26 mouse cellular contexts compared by ENCODE assay signal in genomic region chr11:98998776-98999175, GRCm38 (mm10). TPM values are rescaled to one million over a fixed set of nuclear protein-coding genes. Genes with fewer than 3 reads are reported as not detected.
DNase-seq lines count a peak whose midpoint lies in the region; ATAC-seq and TF ChIP-seq lines count a peak whose summit lies in the region.
"Had no signal": no experiment of that assay in that cellular context is flagged by ENCODE, and none has a peak within 500 bp of the region (broad histone marks: within the 10 kb centered on the region; RNA-seq: fewer than 3 reads in every experiment).

No protein-coding gene starts in this region.

- no peak overlapping the region for H3K9ac ChIP-seq in embryonic facial prominence, embryonic 14.5 days (ENCODE audit: low read depth, low read length)
- no peak overlapping the region for H3K9ac ChIP-seq in hindbrain, postnatal 0 days (replicated peaks; ENCODE audit: low read length)
- no peak overlapping the region for H3K9ac ChIP-seq in hindbrain, embryonic 11.5 days (ENCODE audit: low read depth, low read length)
- no peak overlapping the region for H3K9ac ChIP-seq in lung, postnatal 0 days (replicated peaks; ENCODE audit: low read depth)
- no peak overlapping the region for H3K9ac ChIP-seq in forebrain, embryonic 14.5 days (ENCODE audit: low read length)
- H3K9ac ChIP-seq: forebrain, embryonic 12.5 days; kidney, embryonic 15.5 days; neural tube, embryonic 15.5 days had no signal

- H3K27me3 ChIP-seq in embryonic facial prominence, embryonic 14.5 days (replicated peaks; ENCODE audit: control insufficient read depth, insufficient read depth, low read length): no peaks in the 10 kb centered on the region
- no peaks in the 10 kb centered on the region for H3K27me3 ChIP-seq in embryonic facial prominence, embryonic 10.5 days (replicated peaks; ENCODE audit: low read depth, poor library complexity, severe bottlenecking)
- no peaks in the 10 kb centered on the region for H3K27me3 ChIP-seq in hindbrain, postnatal 0 days (ENCODE audit: insufficient read depth, low read length)
- no peaks in the 10 kb centered on the region for H3K27me3 ChIP-seq in hindbrain, embryonic 11.5 days (ENCODE audit: control insufficient read depth, insufficient read depth, low read length)
- H3K27me3 ChIP-seq in lung, postnatal 0 days (replicated peaks; ENCODE audit: insufficient read depth, low read length): no peaks in the 10 kb centered on the region
- H3K27me3 ChIP-seq in forebrain, embryonic 14.5 days (replicated peaks; ENCODE audit: control insufficient read depth, insufficient read depth, low read length): no peaks in the 10 kb centered on the region
- H3K27me3 ChIP-seq: forebrain, embryonic 12.5 days; kidney, embryonic 15.5 days; neural tube, embryonic 15.5 days had no signal

- H3K9me3 ChIP-seq in embryonic facial prominence, embryonic 14.5 days (ENCODE audit: control insufficient read depth, low read length): no peaks in the 10 kb centered on the region
- H3K9me3 ChIP-seq in embryonic facial prominence, embryonic 10.5 days: no peaks in the 10 kb centered on the region
- H3K9me3 ChIP-seq in hindbrain, postnatal 0 days (ENCODE audit: low read length): no peaks in the 10 kb centered on the region
- H3K9me3 ChIP-seq in hindbrain, embryonic 11.5 days (ENCODE audit: control insufficient read depth, low read length): no peaks in the 10 kb centered on the region
- H3K9me3 ChIP-seq in lung, postnatal 0 days (ENCODE audit: low read length): no peaks in the 10 kb centered on the region
- no peaks in the 10 kb centered on the region for H3K9me3 ChIP-seq in forebrain, embryonic 14.5 days (replicated peaks; ENCODE audit: control insufficient read depth, low read length)
- H3K9me3 ChIP-seq: forebrain, embryonic 12.5 days; kidney, embryonic 15.5 days; limb, embryonic 10.5 days; neural tube, embryonic 15.5 days had no signal

- no peak overlapping the region for H3K4me2 ChIP-seq in embryonic facial prominence, embryonic 14.5 days (ENCODE audit: low read depth, low read length)
- no peak overlapping the region for H3K4me2 ChIP-seq in hindbrain, postnatal 0 days (ENCODE audit: low read depth, low read length)
- H3K4me2 ChIP-seq in hindbrain, embryonic 11.5 days (replicated peaks; ENCODE audit: low read depth, low read length): no peak overlapping the region
- no peak overlapping the region for H3K4me2 ChIP-seq in lung, postnatal 0 days (replicated peaks; ENCODE audit: low read depth, low read length)
- no peak overlapping the region for H3K4me2 ChIP-seq in forebrain, embryonic 14.5 days (ENCODE audit: low read length)
- H3K4me2 ChIP-seq: forebrain, embryonic 12.5 days; kidney, embryonic 15.5 days; neural tube, embryonic 15.5 days had no signal

- peak; percentile 29; the same call in 1 of the 2 replicates for TF ChIP-seq CTCF in hindbrain, postnatal 0 days (IDR thresholded peaks at IDR 0.05; ENCODE audit: low read depth)
- TF ChIP-seq CTCF in lung, postnatal 0 days (IDR thresholded peaks at IDR 0.05): peak; percentile 55

- H3K4me1 ChIP-seq in embryonic facial prominence, embryonic 14.5 days (ENCODE audit: control insufficient read depth, insufficient read depth, low read length): no peaks in the 10 kb centered on the region
- H3K4me1 ChIP-seq in embryonic facial prominence, embryonic 10.5 days: no peaks in the 10 kb centered on the region
- H3K4me1 ChIP-seq in hindbrain, postnatal 0 days (ENCODE audit: insufficient read depth, low read length): no peaks in the 10 kb centered on the region
- H3K4me1 ChIP-seq in hindbrain, embryonic 11.5 days (replicated peaks; ENCODE audit: control insufficient read depth, insufficient read depth, low read length): no peaks in the 10 kb centered on the region
- no peaks in the 10 kb centered on the region for H3K4me1 ChIP-seq in lung, postnatal 0 days (ENCODE audit: insufficient read depth, low read depth, low read length)
- no peaks in the 10 kb centered on the region for H3K4me1 ChIP-seq in forebrain, embryonic 14.5 days (ENCODE audit: control insufficient read depth, insufficient read depth, low read length)
- H3K4me1 ChIP-seq: forebrain, embryonic 12.5 days; kidney, embryonic 15.5 days; limb, embryonic 10.5 days; neural tube, embryonic 15.5 days had no signal

- no peak for ATAC-seq in embryonic facial prominence, embryonic 14.5 days (ENCODE audit: low read depth)
- no peak for ATAC-seq in hindbrain, postnatal 0 days
- ATAC-seq in hindbrain, embryonic 11.5 days (ENCODE audit: low FRiP score): no peak
- ATAC-seq in lung, postnatal 0 days: no peak
- no peak for ATAC-seq in forebrain, embryonic 14.5 days
- ATAC-seq: hindbrain, embryonic 16.5 days; midbrain, embryonic 16.5 days had no signal

- H3K27ac ChIP-seq in embryonic facial prominence, embryonic 14.5 days (replicated peaks; ENCODE audit: low read depth, low read length): no peak overlapping the region
- no peak overlapping the region for H3K27ac ChIP-seq in embryonic facial prominence, embryonic 10.5 days (replicated peaks)
- H3K27ac ChIP-seq in hindbrain, postnatal 0 days: no peak overlapping the region
- H3K27ac ChIP-seq in hindbrain, embryonic 11.5 days (ENCODE audit: low read depth, low read length): no peak overlapping the region
- H3K27ac ChIP-seq in lung, postnatal 0 days (ENCODE audit: low read length): no peak overlapping the region
- H3K27ac ChIP-seq in forebrain, embryonic 14.5 days (ENCODE audit: low read depth, low read length): no peak overlapping the region
- H3K27ac ChIP-seq: forebrain, embryonic 12.5 days; kidney, embryonic 15.5 days; limb, embryonic 10.5 days; macrophage; neural tube, embryonic 15.5 days had no signal

- peaks cover 96% of the 10 kb centered on the region for H3K36me3 ChIP-seq in embryonic facial prominence, embryonic 14.5 days (ENCODE audit: control insufficient read depth, insufficient read depth, low read length)
- H3K36me3 ChIP-seq in embryonic facial prominence, embryonic 10.5 days (replicated peaks): peaks cover 100% of the 10 kb centered on the region
- H3K36me3 ChIP-seq in hindbrain, postnatal 0 days (ENCODE audit: insufficient read depth, low read length): no peaks in the 10 kb centered on the region
- H3K36me3 ChIP-seq in hindbrain, embryonic 11.5 days (ENCODE audit: control insufficient read depth, insufficient read depth, low read length): peaks cover 30% of the 10 kb centered on the region
- H3K36me3 ChIP-seq in lung, postnatal 0 days (ENCODE audit: insufficient read depth, low read length): no peaks in the 10 kb centered on the region; the same call in 1 of the 2 replicates
- H3K36me3 ChIP-seq in forebrain, embryonic 14.5 days (ENCODE audit: control insufficient read depth, insufficient read depth, low read length): peaks cover 96% of the 10 kb centered on the region
- H3K36me3 ChIP-seq: neural tube, embryonic 15.5 days had no signal

- H3K4me3 ChIP-seq in embryonic facial prominence, embryonic 14.5 days (ENCODE audit: low read depth, low read length): no peak overlapping the region
- H3K4me3 ChIP-seq in embryonic facial prominence, embryonic 10.5 days: no peak overlapping the region
- no peak overlapping the region for H3K4me3 ChIP-seq in hindbrain, postnatal 0 days (ENCODE audit: low read length)
- no peak overlapping the region for H3K4me3 ChIP-seq in hindbrain, embryonic 11.5 days (ENCODE audit: low read depth, low read length)
- no peak overlapping the region for H3K4me3 ChIP-seq in lung, postnatal 0 days (ENCODE audit: low read depth, low read length)
- H3K4me3 ChIP-seq in forebrain, embryonic 14.5 days (ENCODE audit: low read depth, low read length): no peak overlapping the region
- H3K4me3 ChIP-seq: forebrain, embryonic 12.5 days; kidney, embryonic 15.5 days; limb, embryonic 10.5 days; neural tube, embryonic 15.5 days had no signal

- DNase-seq in embryonic facial prominence, embryonic 14.5 days (ENCODE audit: low spot score): peak; percentile 39
- no peak for DNase-seq in embryonic facial prominence, embryonic 10.5 days (ENCODE audit: low spot score)
- no peak for DNase-seq in hindbrain, postnatal 0 days (ENCODE audit: low spot score)
- no peak for DNase-seq in hindbrain, embryonic 11.5 days (ENCODE audit: low spot score)
- no peak for DNase-seq in lung, postnatal 0 days (ENCODE audit: low spot score)
- DNase-seq in lung, postnatal 25 days (ENCODE audit: low spot score): no peak
- DNase-seq in adipocyte (ENCODE audit: low spot score): peak; percentile 64
- DNase-seq in forebrain, embryonic 14.5 days (ENCODE audit: low spot score): no peak
- DNase-seq: adrenal gland, adult 2 months; cerebellum, adult 11-12 months; cerebellum, postnatal 10 days; kidney, adult 11 months; right cerebral cortex, postnatal 14 days; spleen, adult 18-20 months; thymus, postnatal 25 days had no signal

- no peak for TF ChIP-seq EP300 in lung, postnatal 0 days (IDR thresholded peaks at IDR 0.05)

RNA-seq across cellular contexts. Expression of gene Gjd3, which starts 16.0 kb away (rescaled TPM):
- 0.34 and 0.56 TPM in 2 replicates for polyA plus RNA-seq in embryonic facial prominence, embryonic 14.5 days (2014; fragmentation: Nextera tagmentation; extraction: Ambion mirVana)
- 0.25 TPM in 1 of 2 replicates, not detected in the other for polyA plus RNA-seq in embryonic facial prominence, embryonic 10.5 days (2016; fragmentation: Nextera tagmentation; extraction: Ambion mirVana)
- 0.75 and 5.0 TPM in 2 replicates for total RNA-seq in hindbrain, postnatal 0 days (2014; rRNA removed)
- polyA plus RNA-seq in hindbrain, postnatal 0 days (2015; fragmentation: Nextera tagmentation; extraction: Ambion mirVana): 4.8 and 5.9 TPM in 2 replicates
- polyA plus RNA-seq in hindbrain, embryonic 11.5 days (2014; fragmentation: Nextera tagmentation; extraction: Ambion mirVana): 0.28 and 0.74 TPM in 2 replicates
- 0.56 and 1.0 TPM in 2 replicates for polyA plus RNA-seq in lung, postnatal 0 days (2015; fragmentation: Nextera tagmentation; extraction: Ambion mirVana)
- 0.27 and 0.28 TPM in 2 replicates for polyA plus RNA-seq in forebrain, embryonic 14.5 days (2014; fragmentation: Nextera tagmentation; extraction: Ambion mirVana)
- total RNA-seq: adrenal gland, adult 2 months; gastrocnemius, adult 8-10 months; hematopoietic stem cell, adult 5-6 weeks; liver, adult 2 months had no signal
- polyA plus RNA-seq: liver, adult 2 months; liver, embryonic 16.5 days; macrophage had no signal

RNA-seq across cellular contexts. Expression of gene Top2a, which starts 25.2 kb away (rescaled TPM):
- polyA plus RNA-seq in embryonic facial prominence, embryonic 14.5 days (2014; fragmentation: Nextera tagmentation; extraction: Ambion mirVana): 181 and 201 TPM in 2 replicates
- 332 and 336 TPM in 2 replicates for polyA plus RNA-seq in embryonic facial prominence, embryonic 10.5 days (2016; fragmentation: Nextera tagmentation; extraction: Ambion mirVana)
- total RNA-seq in hindbrain, postnatal 0 days (2014; rRNA removed): 43.8 and 44.4 TPM in 2 replicates
- 34.2 and 39.1 TPM in 2 replicates for polyA plus RNA-seq in hindbrain, postnatal 0 days (2015; fragmentation: Nextera tagmentation; extraction: Ambion mirVana)
- 332 and 333 TPM in 2 replicates for polyA plus RNA-seq in hindbrain, embryonic 11.5 days (2014; fragmentation: Nextera tagmentation; extraction: Ambion mirVana)
- 11.1 and 16.9 TPM in 2 replicates for polyA plus RNA-seq in lung, postnatal 0 days (2015; fragmentation: Nextera tagmentation; extraction: Ambion mirVana)
- polyA plus RNA-seq in forebrain, embryonic 14.5 days (2014; fragmentation: Nextera tagmentation; extraction: Ambion mirVana): 135 and 150 TPM in 2 replicates

RNA-seq across cellular contexts. Expression of gene Igfbp4, which starts 42.3 kb away (rescaled TPM):
- 966 and 1,068 TPM in 2 replicates for polyA plus RNA-seq in embryonic facial prominence, embryonic 14.5 days (2014; fragmentation: Nextera tagmentation; extraction: Ambion mirVana)
- polyA plus RNA-seq in embryonic facial prominence, embryonic 10.5 days (2016; fragmentation: Nextera tagmentation; extraction: Ambion mirVana): 658 and 684 TPM in 2 replicates
- 81.3 and 82.2 TPM in 2 replicates for total RNA-seq in hindbrain, postnatal 0 days (2014; rRNA removed)
- 96.3 and 103 TPM in 2 replicates for polyA plus RNA-seq in hindbrain, postnatal 0 days (2015; fragmentation: Nextera tagmentation; extraction: Ambion mirVana)
- 288 and 295 TPM in 2 replicates for polyA plus RNA-seq in hindbrain, embryonic 11.5 days (2014; fragmentation: Nextera tagmentation; extraction: Ambion mirVana)
- polyA plus RNA-seq in lung, postnatal 0 days (2015; fragmentation: Nextera tagmentation; extraction: Ambion mirVana): 416 and 433 TPM in 2 replicates
- 125 and 139 TPM in 2 replicates for polyA plus RNA-seq in forebrain, embryonic 14.5 days (2014; fragmentation: Nextera tagmentation; extraction: Ambion mirVana)

Comparison
In these comparisons a context has a peak if more than half of its experiments do, and no peak if none do; other contexts are left out.
1. DNase-seq: peak in embryonic facial prominence, embryonic 14.5 days (single experiment) and adipocyte (single experiment); none in embryonic facial prominence, embryonic 10.5 days (single experiment), hindbrain, postnatal 0 days (single experiment), hindbrain, embryonic 11.5 days (single experiment), lung, postnatal 0 days (single experiment), lung, postnatal 25 days (single experiment) and forebrain, embryonic 14.5 days (single experiment).